Mouse (Mus musculus): ENCODE results near the gene Mab21l2. TPM values are rescaled to one million over a fixed set of nuclear protein-coding genes. Genes with fewer than 3 reads are reported as not detected.

The Mab21l2 gene
- polyA plus RNA-seq, 1 experiment from 2014 or later, result 1.1 TPM

DNA sequence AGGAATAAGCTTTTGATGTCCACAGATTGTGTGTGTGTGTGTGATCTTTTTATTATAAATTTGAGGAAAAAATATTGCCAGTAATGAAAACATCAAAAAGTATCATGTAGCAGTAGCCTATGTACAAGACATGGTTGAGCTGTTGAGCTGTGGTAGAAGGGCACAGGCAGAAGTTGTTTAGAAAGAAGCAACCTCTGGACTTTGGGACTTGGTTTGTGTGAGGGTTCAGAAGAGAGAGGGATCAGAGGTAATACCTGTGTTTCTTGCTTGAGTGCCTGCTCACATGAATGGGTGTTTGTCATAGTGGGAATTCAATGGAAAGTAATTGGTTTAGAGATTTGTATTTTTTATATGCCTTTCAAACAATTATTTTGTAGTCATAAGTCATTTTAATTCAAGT lies 47.8 kb downstream of the Mab21l2 start:
- Histone ChIP-seq H3K4me3 (ENCODE audit: low read length) (no peak overlapping the region), H3K9ac (ENCODE audit: low read length) (no peak overlapping the region), H3K4me1 (ENCODE audit: control insufficient read depth, insufficient read depth, low read length) (no peaks in the 10 kb centered on the region), H3K36me3 (ENCODE audit: control insufficient read depth, insufficient read depth) (no peaks in the 10 kb centered on the region), H3K27me3 (ENCODE audit: control insufficient read depth, insufficient read depth, low read length) (no peaks in the 10 kb centered on the region), H3K27ac (ENCODE audit: low read length) (no peak overlapping the region), H3K9me3 (replicated peaks; ENCODE audit: control insufficient read depth, low read length) (no peaks in the 10 kb centered on the region), H3K4me2 (ENCODE audit: low read depth, low read length) (no peak overlapping the region)
- ATAC-seq (replicated peaks; ENCODE audit: extremely low read depth, insufficient read depth, low FRiP score), result no peak
